Mouse (Mus musculus): ENCODE measurements around the gene Ankzf1. TPM values are rescaled to one million over a fixed set of nuclear protein-coding genes. Genes with fewer than 3 reads are reported as not detected.

Gene Ankzf1
- total and polyA plus RNA-seq, 3 experiments = 5.5 to 16.7 TPM; not detected in 1

DNA sequence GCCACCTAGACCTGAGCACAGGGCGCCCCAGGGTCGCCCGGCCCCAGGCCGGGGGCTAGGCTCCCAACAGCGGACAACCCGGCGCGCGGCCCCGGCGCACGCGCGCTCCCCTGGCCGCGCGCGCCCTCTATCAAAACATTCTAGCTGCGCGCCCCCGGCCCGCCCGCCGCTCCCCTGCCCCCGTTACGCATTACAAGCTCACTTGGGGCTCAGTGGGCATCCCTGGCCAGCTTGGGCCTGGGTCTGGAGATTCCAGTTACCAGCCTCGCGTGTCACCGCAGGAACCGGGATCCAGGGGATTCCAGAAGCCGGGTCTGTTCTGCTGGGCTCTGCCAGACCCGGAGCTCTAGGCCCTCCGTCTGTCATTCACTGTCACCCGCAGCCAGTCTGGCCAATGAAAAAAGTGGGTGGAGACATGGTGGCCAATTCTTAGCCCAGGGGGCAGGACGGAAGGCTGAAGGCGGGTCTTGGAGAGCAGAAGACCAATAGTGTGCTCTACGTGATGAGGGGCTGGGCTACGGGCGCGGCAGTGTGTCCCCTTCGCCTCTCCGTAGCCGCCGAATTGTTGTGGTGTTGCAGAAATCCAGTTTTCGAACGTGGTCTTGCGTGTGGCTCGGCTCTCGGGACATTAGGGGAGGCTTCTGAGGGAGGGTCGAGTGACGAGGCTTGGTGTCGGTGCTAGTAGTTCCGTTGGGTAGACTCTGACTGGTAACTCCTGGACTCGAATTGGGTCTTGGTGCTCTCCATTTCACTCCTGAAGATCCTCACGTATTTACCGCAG, at the start of gene Ankzf1, which contains the start of gene Atg9a (continued):
- TF ChIP-seq NELFE (IDR thresholded peaks at IDR 0.05; ENCODE audit: low read depth, low read length) = peak; percentile 72
- no peak for TF ChIP-seq GABPA (IDR thresholded peaks at IDR 0.05; ENCODE audit: low read depth, low read length)
- TF ChIP-seq POLR2AphosphoS2 (IDR thresholded peaks at IDR 0.05; ENCODE audit: low read length) = peak; percentile 56; the same call in 1 of the 2 replicates
- TF ChIP-seq MYB (IDR thresholded peaks at IDR 0.05; ENCODE audit: low read depth, low read length) = no peak
- no peak for TF ChIP-seq BHLHE40 (IDR thresholded peaks at IDR 0.05; ENCODE audit: borderline replicate concordance, low read depth, low read length)

GRCm38 (mm10) chr1:75142301-75143261, 49.4 kb upstream of the Ankzf1 start, which contains the start of the genes Cnppd1 and Retreg2:
Cnppd1 (minus strand) TSS chr1:75142711.
Retreg2 (plus strand) TSS chr1:75142778.
- Histone ChIP-seq H3K36me3 (ENCODE audit: control insufficient read depth in 1 of 2, insufficient read depth in 2 of 2, low read length in 2 of 2) (peaks cover 1 to 20% of the 10 kb centered on the region in 2 experiments; a peak in 3 of 4 replicates), H3K9ac (ENCODE audit: control insufficient read depth, low read depth, low read length, poor library complexity, severe bottlenecking) (peak within 1 kb of the TSS; percentile 93), H3K79me2 (ENCODE audit: control insufficient read depth, insufficient read depth, low read length, poor library complexity) (peaks cover 38% of the 10 kb centered on the region), H3K27ac (ENCODE audit: control insufficient read depth, low read depth, low read length) (peak within 1 kb of the TSS; percentile 91), H3K9me3 (replicated peaks; ENCODE audit: insufficient read depth, low read length) (no peaks in the 10 kb centered on the region), H3K4me1 (ENCODE audit: control insufficient read depth in 1 of 2, insufficient read depth in 2 of 2, low read length in 2 of 2) (peaks cover 5 to 20% of the 10 kb centered on the region in 2 experiments), H3K27me3 (ENCODE audit: control insufficient read depth in 1 of 2, insufficient read depth in 2 of 2, low read length in 2 of 2) (no peaks in the 10 kb centered on the region), H3K4me3 (ENCODE audit: control insufficient read depth in 1 of 2, insufficient read depth in 1 of 2, low read depth in 2 of 2, low read length in 2 of 2) (peak within 1 kb of the TSS; percentile 88 to 94)
- DNase-seq (ENCODE audit: low read depth, low spot score) = peak; percentile 97
- TF ChIP-seq GABPA (IDR thresholded peaks at IDR 0.05; ENCODE audit: low read depth, low read length) (no peak), RCOR1 (IDR thresholded peaks at IDR 0.05; ENCODE audit: low read depth, low read length) (peak; percentile 12; the same call in 1 of the 2 replicates), NRF1 (IDR thresholded peaks at IDR 0.05; ENCODE audit: insufficient read depth, low read depth, low read length, poor library complexity, severe bottlenecking) (peak; percentile 97), ETS1 (IDR thresholded peaks at IDR 0.05; ENCODE audit: low read depth, low read length) (peak; percentile 64; the same call in 1 of the 2 replicates), HCFC1 (IDR thresholded peaks at IDR 0.05; ENCODE audit: low read depth, low read length) (peak; percentile 81), GATA1 (IDR thresholded peaks at IDR 0.05; ENCODE audit: low read depth, low read length) (no peak), TCF12 (IDR thresholded peaks at IDR 0.05; ENCODE audit: low read depth, low read length) (no peak), MAX (IDR thresholded peaks at IDR 0.05; ENCODE audit: low read length) (peak; percentile 99), ZMIZ1 (IDR thresholded peaks at IDR 0.05; ENCODE audit: low read depth, low read length) (peak; percentile 39), ZC3H11A (IDR thresholded peaks at IDR 0.05; ENCODE audit: low read depth, low read length) (no peak), ZKSCAN1 (IDR thresholded peaks at IDR 0.05; ENCODE audit: low read depth, low read length) (no peak), POLR2A (IDR thresholded peaks at IDR 0.05; ENCODE audit: control insufficient read depth in 1 of 2, insufficient read depth in 1 of 2, low read depth in 1 of 2, low read length in 2 of 2, poor library complexity in 1 of 2) (peak; percentile 87 to 90), POLR2AphosphoS5 (IDR thresholded peaks at IDR 0.05; ENCODE audit: borderline replicate concordance, low read depth, low read length) (0 out of 2 replicates have a peak, but pooled peaks have one; percentile 59), E2F4 (IDR thresholded peaks at IDR 0.05; ENCODE audit: borderline replicate concordance, low read depth, low read length) (no peak), MAZ (IDR thresholded peaks at IDR 0.05; ENCODE audit: low read depth, low read length) (no peak; the same call in 1 of the 2 replicates), MXI1 (IDR thresholded peaks at IDR 0.05; ENCODE audit: low read depth, low read length) (peak; percentile 80; the same call in 1 of the 2 replicates), RAD21 (IDR thresholded peaks at IDR 0.05; ENCODE audit: low read depth, low read length) (no peak), MAFK (IDR thresholded peaks at IDR 0.05; ENCODE audit: borderline replicate concordance, low read depth, low read length) (no peak), CTCF (IDR thresholded peaks at IDR 0.05 in 2 of 3, conservative IDR thresholded peaks at IDR 0.05 in 1 of 3; ENCODE audit: control insufficient read depth in 1 of 3, insufficient read depth in 1 of 3, low read depth in 2 of 3, low read length in 3 of 3, poor library complexity in 1 of 3, severe bottlenecking in 1 of 3) (peak in 2 of 3 experiments; percentile 64 to 79; a peak in 5 of 6 replicates), MYB (IDR thresholded peaks at IDR 0.05; ENCODE audit: low read depth, low read length) (no peak), TAL1 (IDR thresholded peaks at IDR 0.05; ENCODE audit: low read length) (no peak), JUND (IDR thresholded peaks at IDR 0.05; ENCODE audit: low read depth, low read length) (no peak), TBP (IDR thresholded peaks at IDR 0.05; ENCODE audit: low read depth, low read length) (peak; percentile 77), ZNF384 (IDR thresholded peaks at IDR 0.05; ENCODE audit: low read depth, low read length) (peak; percentile 89), BHLHE40 (IDR thresholded peaks at IDR 0.05; ENCODE audit: borderline replicate concordance, low read depth, low read length) (peak; percentile 93), SMC3 (IDR thresholded peaks at IDR 0.05; ENCODE audit: low read depth, low read length) (no peak; the same call in 1 of the 2 replicates), POLR2AphosphoS2 (IDR thresholded peaks at IDR 0.05; ENCODE audit: low read length) (peak; percentile 77; the same call in 1 of the 2 replicates), KAT2A (conservative IDR thresholded peaks at IDR 0.05; ENCODE audit: low read depth, low read length) (no peak; the same call in 1 of the 2 replicates), MEF2A (IDR thresholded peaks at IDR 0.05; ENCODE audit: extremely low read depth, insufficient replicate concordance, low read depth, low read length, poor library complexity, severe bottlenecking) (no peak)

Measured in MEL (cell line).